Mouse (Mus musculus) cerebellum, adult 2 months (tissue): ENCODE results near the gene Plxnb2.

Experiments used
- CTCF ChIP-seq: fragments of 200-500 bp; IDR thresholded peaks from 2 replicates; pipeline ENCODE4 v1.5.1; 2011; ENCODE audit warnings: low read depth, mild to moderate bottlenecking, control low read depth, low read length, moderate library complexity, borderline replicate concordance; ENCODE audit not compliant: insufficient read depth
- POLR2A ChIP-seq: fragments of 200-500 bp; IDR thresholded peaks from 2 replicates; pipeline ENCODE4 v1.6.1; 2011; ENCODE audit warnings: low read length, control low read depth, borderline replicate concordance; ENCODE audit not compliant: insufficient read depth

DNA sequence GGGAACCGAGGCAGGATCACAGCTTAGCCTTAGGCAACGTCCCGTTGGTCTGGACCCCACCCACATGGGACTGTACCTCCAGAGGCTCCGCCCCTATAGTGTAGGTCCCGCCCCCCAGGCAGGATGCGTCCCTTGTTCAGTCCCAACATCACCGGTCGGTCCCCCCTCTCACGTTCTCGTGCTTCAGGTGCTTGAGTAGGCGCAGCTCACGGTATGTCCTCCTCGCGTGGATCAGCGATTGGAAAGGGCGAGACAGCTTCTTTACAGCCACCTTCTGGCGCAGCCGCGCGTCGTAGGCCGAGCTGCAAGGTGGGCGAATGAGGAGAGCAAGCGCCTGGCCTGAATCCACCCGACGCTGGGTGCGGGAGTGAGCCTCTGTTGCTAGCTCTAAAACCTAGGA, 34.1 kb downstream of the Plxnb2 start:
- TF ChIP-seq POLR2A, result peak; percentile 68
- TF ChIP-seq CTCF, result no peak
